Mouse (Mus musculus) midbrain, embryonic 15.5 days (tissue): ENCODE measurements at regions not wholly inside any gene's neighbourhood (a gene's known extent, or its start where the extent isn't known, plus 50 kb on each side); places are given as distances from the start of the nearest gene placed in this dataset.

Source experiments
- ATAC-seq: fragments of 200-750 bp; cut with Nextera tagmentation; replicated peaks from 2 replicates; pipeline ENCODE4 v1.8.0; 2017; ENCODE audit warnings: moderate TSS enrichment
- H3K27ac ChIP-seq: fragments of 300-500 bp; sonication (generic); 2 replicates; pipeline ENCODE4 v1.5.1; 2015; ENCODE audit warnings: mild to moderate bottlenecking, inconsistent platforms
- H3K27me3 ChIP-seq: fragments of 300-500 bp; sonication (generic); replicated peaks from 2 replicates; pipeline ENCODE4 v1.6.1; 2015; ENCODE audit warnings: inconsistent platforms
- H3K36me3 ChIP-seq: fragments of 300-500 bp; sonication (generic); replicated peaks from 2 replicates; pipeline ENCODE4 v1.6.1; 2015; ENCODE audit warnings: inconsistent platforms
- H3K4me1 ChIP-seq: fragments of 300-500 bp; sonication (generic); 2 replicates; pipeline ENCODE4 v1.6.1; 2015; ENCODE audit warnings: inconsistent platforms
- H3K4me2 ChIP-seq: fragments of 300-500 bp; sonication (generic); 2 replicates; pipeline ENCODE4 v1.6.1; 2015; ENCODE audit warnings: inconsistent platforms, mild to moderate bottlenecking, moderate library complexity
- H3K4me3 ChIP-seq: fragments of 300-500 bp; sonication (generic); 2 replicates; pipeline ENCODE4 v1.5.1; 2015; ENCODE audit warnings: mild to moderate bottlenecking, inconsistent platforms
- H3K9ac ChIP-seq: fragments of 300-500 bp; sonication (generic); 2 replicates; pipeline ENCODE4 v1.6.1; 2015; ENCODE audit warnings: mild to moderate bottlenecking, inconsistent platforms
- H3K9me3 ChIP-seq: fragments of 300-500 bp; sonication (generic); 2 replicates; pipeline ENCODE4 v1.6.1; 2016; ENCODE audit warnings: inconsistent platforms
- WGBS: fragments of 180-500 bp; shearing (Covaris S2); methylation state at CpG from one replicate; pipeline ENCODE4 v1.1.7; 2015; ENCODE audit warnings: mixed read lengths; 5-methylcytosine and 5-hydroxymethylcytosine counted together

- Histone ChIP-seq H3K9ac (no peak overlapping the region), H3K27me3 (no peaks in the 10 kb centered on the region), H3K9me3 (no peaks in the 10 kb centered on the region), H3K4me2 (no peak overlapping the region), H3K4me1 (no peaks in the 10 kb centered on the region), H3K36me3 (no peaks in the 10 kb centered on the region), H3K4me3 (no peak overlapping the region), H3K27ac (no peak overlapping the region)
- ATAC-seq, result no peak
- WGBS, result 74% methylated on average over 2 of the region's 2 CpGs
Measured at GRCm38 (mm10) chr11:65638211-65638610, 149.9 kb downstream of the Map2k4 start.

GRCm38 (mm10) chr11:65637206-65637605 is 150.9 kb downstream of the Map2k4 start:
- Histone ChIP-seq H3K27ac (no peak overlapping the region), H3K4me1 (no peaks in the 10 kb centered on the region), H3K36me3 (no peaks in the 10 kb centered on the region), H3K9me3 (no peaks in the 10 kb centered on the region), H3K4me3 (no peak overlapping the region), H3K27me3 (no peaks in the 10 kb centered on the region), H3K4me2 (no peak overlapping the region), H3K9ac (no peak overlapping the region)
- 80% methylated on average over 3 of the region's 3 CpGs for WGBS
- ATAC-seq, result no peak

DNA sequence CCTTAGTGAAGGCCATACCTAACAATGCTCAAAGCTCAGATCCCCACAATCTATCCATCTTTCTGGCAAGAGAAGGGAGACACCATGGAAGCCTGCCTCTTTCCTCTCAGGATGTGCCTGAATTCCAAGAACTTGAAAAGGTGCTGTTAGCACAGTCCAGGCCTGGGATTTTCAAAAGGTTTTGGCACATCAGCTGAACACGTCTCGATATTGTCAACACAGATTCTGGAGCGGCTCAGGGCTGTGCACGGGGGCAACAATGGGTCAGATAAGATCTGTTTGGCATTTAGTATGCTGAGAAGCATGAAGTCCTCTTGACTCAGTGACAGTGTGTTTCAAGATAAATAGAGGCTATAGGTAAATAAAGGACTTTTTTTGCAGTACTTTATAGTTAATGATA is 152.8 kb downstream of the Map2k4 start:
- Histone ChIP-seq H3K27ac (no peak overlapping the region), H3K4me1 (no peaks in the 10 kb centered on the region), H3K9me3 (no peaks in the 10 kb centered on the region), H3K4me3 (no peak overlapping the region), H3K27me3 (no peaks in the 10 kb centered on the region), H3K9ac (no peak overlapping the region), H3K4me2 (no peak overlapping the region), H3K36me3 (no peaks in the 10 kb centered on the region)
- WGBS, result 75% methylated on average over 4 of the region's 4 CpGs
- no peak for ATAC-seq

GRCm38 (mm10) chr11:65631164-65631563 is 156.9 kb downstream of the Map2k4 start:
- WGBS, result 82% methylated on average over 3 of the region's 3 CpGs
- no peak for ATAC-seq
- Histone ChIP-seq H3K4me3 (no peak overlapping the region), H3K4me1 (no peaks in the 10 kb centered on the region), H3K4me2 (no peak overlapping the region), H3K27ac (no peak overlapping the region), H3K9ac (no peak overlapping the region), H3K9me3 (no peaks in the 10 kb centered on the region), H3K27me3 (no peaks in the 10 kb centered on the region), H3K36me3 (no peaks in the 10 kb centered on the region)

- Histone ChIP-seq H3K27ac (no peak overlapping the region), H3K9me3 (no peaks in the 10 kb centered on the region), H3K9ac (no peak overlapping the region), H3K36me3 (no peaks in the 10 kb centered on the region), H3K4me2 (no peak overlapping the region), H3K4me1 (no peaks in the 10 kb centered on the region), H3K27me3 (no peaks in the 10 kb centered on the region), H3K4me3 (no peak overlapping the region)
- ATAC-seq, result no peak
- WGBS, result 48% methylated on average over 1 of the region's 1 CpGs
Measured at GRCm38 (mm10) chr11:65630436-65630835, 157.7 kb downstream of the Map2k4 start.

GRCm38 (mm10) chr11:65629320-65629719 is 158.8 kb downstream of the Map2k4 start:
- H3K9ac ChIP-seq, result no peak overlapping the region
- H3K9me3 ChIP-seq, result no peaks in the 10 kb centered on the region
- no peak overlapping the region for H3K4me3 ChIP-seq
- no peak overlapping the region for H3K4me2 ChIP-seq
- no peak for ATAC-seq
- H3K27me3 ChIP-seq, result no peaks in the 10 kb centered on the region
- no peak overlapping the region for H3K27ac ChIP-seq
- H3K4me1 ChIP-seq, result no peaks in the 10 kb centered on the region
- no peaks in the 10 kb centered on the region for H3K36me3 ChIP-seq
- WGBS, result 90% methylated on average over 5 of the region's 5 CpGs

- no peak overlapping the region for H3K27ac ChIP-seq
- WGBS, result 89% methylated on average over 4 of the region's 4 CpGs
Measured at GRCm38 (mm10) chr11:65618976-65619375, 169.1 kb downstream of the Map2k4 start.

DNA sequence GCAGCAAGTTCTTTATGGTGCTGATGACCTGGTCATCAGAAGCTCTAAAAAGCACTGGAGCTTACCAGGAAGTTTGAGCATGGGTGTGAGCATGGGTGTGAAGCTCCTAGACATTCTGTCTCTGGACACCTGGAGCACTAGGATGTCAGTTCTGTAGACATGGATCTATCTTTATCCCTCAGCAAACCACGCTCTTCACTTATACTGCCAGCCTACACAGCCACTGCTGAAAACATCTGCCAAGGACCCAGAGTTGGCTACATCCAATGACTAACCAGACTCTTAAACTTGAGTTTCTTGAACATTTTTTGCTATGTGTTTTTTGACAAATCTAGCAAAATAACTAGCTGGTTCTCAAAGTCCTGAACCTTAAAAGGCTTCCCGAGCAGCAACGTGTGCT is 177.6 kb downstream of the Map2k4 start:
- no peaks in the 10 kb centered on the region for H3K9me3 ChIP-seq
- no peak overlapping the region for H3K4me3 ChIP-seq
- ATAC-seq, result no peak
- H3K9ac ChIP-seq, result no peak overlapping the region
- no peak overlapping the region for H3K4me2 ChIP-seq
- no peaks in the 10 kb centered on the region for H3K4me1 ChIP-seq
- H3K27ac ChIP-seq, result no peak overlapping the region
- WGBS, result 94% methylated on average over 3 of the region's 3 CpGs
- H3K27me3 ChIP-seq, result no peaks in the 10 kb centered on the region
- H3K36me3 ChIP-seq, result no peaks in the 10 kb centered on the region

More at GRCm38 (mm10) chr11:65618976-65619375, 169.1 kb downstream of the Map2k4 start:
- Histone ChIP-seq H3K9me3 (no peaks in the 10 kb centered on the region), H3K27me3 (no peaks in the 10 kb centered on the region), H3K36me3 (no peaks in the 10 kb centered on the region), H3K4me2 (no peak overlapping the region), H3K4me1 (no peaks in the 10 kb centered on the region), H3K9ac (no peak overlapping the region), H3K4me3 (no peak overlapping the region)
- no peak for ATAC-seq

DNA sequence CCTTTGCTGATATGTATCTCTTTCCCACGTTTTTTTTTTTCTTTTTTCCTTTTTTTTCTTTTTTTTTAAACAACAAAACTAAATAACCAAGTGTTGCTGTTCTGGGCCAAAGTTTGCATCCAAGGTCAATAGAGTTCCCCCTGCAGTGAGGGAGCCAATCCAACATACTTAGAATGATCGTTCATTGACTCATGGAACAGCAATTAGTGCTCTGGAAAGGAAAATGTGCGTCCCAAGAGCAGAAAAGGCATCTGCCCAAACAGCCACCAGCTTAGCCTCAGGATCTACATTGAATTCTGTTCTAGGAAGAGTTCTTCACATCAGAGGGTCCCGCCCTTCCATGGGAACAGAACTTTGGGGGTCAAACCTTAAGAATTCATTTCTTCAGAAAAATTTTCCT is 179.0 kb downstream of the Map2k4 start:
- no peaks in the 10 kb centered on the region for H3K36me3 ChIP-seq
- no peak overlapping the region for H3K4me3 ChIP-seq
- no peak overlapping the region for H3K9ac ChIP-seq
- H3K27me3 ChIP-seq, result no peaks in the 10 kb centered on the region
- H3K4me1 ChIP-seq, result no peaks in the 10 kb centered on the region
- H3K27ac ChIP-seq, result no peak overlapping the region
- H3K4me2 ChIP-seq, result no peak overlapping the region
- H3K9me3 ChIP-seq, result no peaks in the 10 kb centered on the region
- no peak for ATAC-seq
- WGBS, result 67% methylated on average over 4 of the region's 4 CpGs

- no peak overlapping the region for H3K27ac ChIP-seq
- no peak overlapping the region for H3K9ac ChIP-seq
- H3K9me3 ChIP-seq, result no peaks in the 10 kb centered on the region
- H3K4me1 ChIP-seq, result no peaks in the 10 kb centered on the region
- no peaks in the 10 kb centered on the region for H3K27me3 ChIP-seq
- no peak overlapping the region for H3K4me2 ChIP-seq
- 79% methylated on average over 2 of the region's 2 CpGs for WGBS
- H3K4me3 ChIP-seq, result no peak overlapping the region
- ATAC-seq, result no peak
- H3K36me3 ChIP-seq, result no peaks in the 10 kb centered on the region
Measured at GRCm38 (mm10) chr11:65597298-65598076, 190.6 kb downstream of the Map2k4 start.

DNA sequence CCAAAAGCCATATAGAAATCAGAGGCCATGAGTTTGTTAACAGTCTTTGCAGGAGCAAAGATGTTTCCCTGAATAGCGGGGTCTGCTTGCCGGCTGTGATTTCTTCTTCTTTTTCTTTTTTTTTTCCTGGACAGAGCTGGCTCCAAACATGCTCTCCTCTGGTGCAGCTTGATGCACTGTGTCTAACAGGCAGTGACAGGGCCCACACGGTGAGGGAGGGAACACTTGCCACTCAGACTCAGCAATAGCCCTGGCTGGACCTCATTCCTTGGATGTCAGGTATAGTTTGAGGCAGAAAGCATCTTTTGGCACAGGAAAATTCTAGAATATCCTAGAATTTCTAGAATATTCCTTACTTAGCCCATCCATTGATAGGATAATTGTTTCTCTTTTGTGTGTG is 199.6 kb downstream of the Map2k4 start:
- H3K27ac ChIP-seq, result no peak overlapping the region
- ATAC-seq, result no peak
- no peaks in the 10 kb centered on the region for H3K27me3 ChIP-seq
- H3K4me3 ChIP-seq, result no peak overlapping the region
- H3K4me2 ChIP-seq, result no peak overlapping the region
- no peaks in the 10 kb centered on the region for H3K9me3 ChIP-seq
- H3K36me3 ChIP-seq, result no peaks in the 10 kb centered on the region
- no peaks in the 10 kb centered on the region for H3K4me1 ChIP-seq
- H3K9ac ChIP-seq, result no peak overlapping the region
- 55% methylated on average over 3 of the region's 3 CpGs for WGBS

DNA sequence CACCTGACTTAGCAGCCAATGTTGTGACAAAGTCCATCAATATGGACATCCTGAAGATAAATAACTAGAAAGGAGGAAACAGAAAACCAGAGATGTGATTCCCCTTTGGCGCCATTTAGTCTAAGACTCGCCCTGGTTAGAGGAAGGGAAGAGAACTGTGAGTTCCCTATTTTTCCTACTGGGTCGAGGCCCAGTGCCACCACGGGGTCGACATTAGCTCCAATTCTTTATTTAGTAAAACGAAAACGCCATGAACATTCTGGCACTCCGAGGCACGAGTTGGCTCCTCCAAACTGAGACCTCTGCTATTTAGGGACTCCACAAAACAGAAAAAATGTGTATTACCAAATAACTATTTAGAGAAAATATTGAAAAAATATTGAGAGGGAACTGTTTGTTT is 220.3 kb downstream of the Map2k4 start:
- no peak overlapping the region for H3K27ac ChIP-seq
- H3K4me3 ChIP-seq, result no peak overlapping the region
- no peaks in the 10 kb centered on the region for H3K9me3 ChIP-seq
- no peak overlapping the region for H3K9ac ChIP-seq
- H3K4me2 ChIP-seq, result no peak overlapping the region
- no peaks in the 10 kb centered on the region for H3K36me3 ChIP-seq
- ATAC-seq, result no peak
- no peaks in the 10 kb centered on the region for H3K27me3 ChIP-seq
- H3K4me1 ChIP-seq, result no peaks in the 10 kb centered on the region
- 94% methylated on average over 9 of the region's 9 CpGs for WGBS

- no peaks in the 10 kb centered on the region for H3K27me3 ChIP-seq
- no peak overlapping the region for H3K27ac ChIP-seq
- no peak for ATAC-seq
- no peak overlapping the region for H3K4me3 ChIP-seq
- no peak overlapping the region for H3K4me2 ChIP-seq
- no peak overlapping the region for H3K9ac ChIP-seq
- WGBS, result 85% methylated on average over 4 of the region's 4 CpGs
- H3K9me3 ChIP-seq, result no peaks in the 10 kb centered on the region
- H3K4me1 ChIP-seq, result no peaks in the 10 kb centered on the region
- H3K36me3 ChIP-seq, result no peaks in the 10 kb centered on the region
Measured at GRCm38 (mm10) chr11:65558236-65558635, 229.9 kb downstream of the Map2k4 start.
